Mouse (Mus musculus): Measurements from ENCODE around the gene Nmt1. TPM values are rescaled to one million over a fixed set of nuclear protein-coding genes. Genes with fewer than 3 reads are reported as not detected.
A peak's percentile ranks its signal among the peaks of the same experiment; 100 is the strongest.

Nmt1 gene
- polyA plus RNA-seq, 1 experiment = 17.6 TPM

DNA sequence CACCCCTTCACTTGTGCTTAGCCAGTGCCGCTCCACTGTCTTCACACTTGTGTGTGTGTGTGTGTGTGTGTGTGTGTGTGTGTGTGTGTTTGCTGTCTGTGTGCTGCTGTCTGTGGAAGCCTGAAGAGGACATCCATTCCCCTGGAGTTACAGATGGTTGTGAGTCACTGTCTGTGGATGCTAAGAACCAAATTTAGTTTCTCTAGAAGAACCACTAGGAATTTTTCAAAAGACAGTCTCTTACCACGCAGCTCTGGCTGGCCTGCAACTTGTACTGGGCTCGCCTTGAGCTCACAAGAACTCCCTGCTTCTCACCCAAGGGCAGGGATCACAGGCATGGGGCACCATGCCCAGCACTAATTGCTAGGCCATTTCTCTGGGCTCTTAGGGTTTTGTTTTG lies 5.0 kb downstream of the Nmt1 start:
- Histone ChIP-seq H3K4me1 (peaks cover 81% of the 10 kb centered on the region), H3K4me3 (replicated peaks) (peak overlapping the region; percentile 56), H3K36me3 (replicated peaks; ENCODE audit: low read length) (peaks cover 53% of the 10 kb centered on the region), H3K27me3 (replicated peaks) (no peaks in the 10 kb centered on the region), H3K9me3 (no peaks in the 10 kb centered on the region)
- no peak for TF ChIP-seq GATA1 (IDR thresholded peaks at IDR 0.05; ENCODE audit: borderline replicate concordance, low read length)
- no peak for TF ChIP-seq FLI1 (IDR thresholded peaks at IDR 0.05; ENCODE audit: low read length)

- no peaks in the 10 kb centered on the region for H3K27me3 ChIP-seq (replicated peaks)
- no peak for TF ChIP-seq FLI1 (IDR thresholded peaks at IDR 0.05; ENCODE audit: low read length)
- no peak for TF ChIP-seq GATA1 (IDR thresholded peaks at IDR 0.05; ENCODE audit: borderline replicate concordance, low read length)
- H3K4me1 ChIP-seq = peaks cover 87% of the 10 kb centered on the region
- no peak overlapping the region for H3K4me3 ChIP-seq (replicated peaks)
- H3K36me3 ChIP-seq (replicated peaks; ENCODE audit: low read length) = peaks cover 71% of the 10 kb centered on the region
- no peaks in the 10 kb centered on the region for H3K9me3 ChIP-seq
Observed at GRCm38 (mm10) chr11:103035007-103035406, 7.0 kb downstream of the Nmt1 start.

GRCm38 (mm10) chr11:103036881-103037465 lies 9.0 kb downstream of the Nmt1 start:
- H3K4me3 ChIP-seq (replicated peaks) = no peak overlapping the region
- TF ChIP-seq GATA1 (IDR thresholded peaks at IDR 0.05; ENCODE audit: borderline replicate concordance, low read length) (no peak), FLI1 (IDR thresholded peaks at IDR 0.05; ENCODE audit: low read length) (no peak)
- H3K4me1 ChIP-seq = peaks cover 75% of the 10 kb centered on the region
- no peaks in the 10 kb centered on the region for H3K9me3 ChIP-seq
- H3K27me3 ChIP-seq (replicated peaks) = no peaks in the 10 kb centered on the region
- H3K36me3 ChIP-seq (replicated peaks; ENCODE audit: low read length) = peaks cover 72% of the 10 kb centered on the region

DNA sequence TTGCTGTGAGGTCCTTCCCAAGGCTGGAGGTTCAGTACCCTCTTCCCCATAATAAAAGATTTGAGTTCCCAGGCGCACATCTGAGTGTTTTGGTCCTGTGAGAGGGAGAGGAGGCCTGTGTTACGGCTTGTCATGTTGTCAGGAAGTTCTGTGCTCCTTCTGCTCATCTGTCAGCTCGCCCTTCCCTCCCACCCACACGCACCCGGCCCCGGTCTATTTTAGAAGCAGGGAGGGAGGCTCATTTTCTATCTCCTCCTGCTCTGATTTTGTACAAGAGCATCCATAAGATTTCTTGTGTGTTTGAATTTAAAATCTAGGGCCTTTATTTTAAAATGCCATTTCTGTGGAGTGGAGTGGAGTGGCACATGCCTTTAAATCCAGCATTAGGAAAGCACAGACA lies 10.0 kb downstream of the Nmt1 start:
- H3K36me3 ChIP-seq (replicated peaks; ENCODE audit: low read length) = peaks cover 77% of the 10 kb centered on the region
- no peak for TF ChIP-seq FLI1 (IDR thresholded peaks at IDR 0.05; ENCODE audit: low read length)
- TF ChIP-seq GATA1 (IDR thresholded peaks at IDR 0.05; ENCODE audit: borderline replicate concordance, low read length) = no peak
- no peaks in the 10 kb centered on the region for H3K27me3 ChIP-seq (replicated peaks)
- peaks cover 64% of the 10 kb centered on the region for H3K4me1 ChIP-seq
- no peak overlapping the region for H3K4me3 ChIP-seq (replicated peaks)
- H3K9me3 ChIP-seq = no peaks in the 10 kb centered on the region

GRCm38 (mm10) chr11:103042828-103043227 lies 14.8 kb downstream of the Nmt1 start:
- Histone ChIP-seq H3K9me3 (no peaks in the 10 kb centered on the region), H3K27me3 (replicated peaks) (no peaks in the 10 kb centered on the region), H3K36me3 (replicated peaks; ENCODE audit: low read length) (peaks cover 86% of the 10 kb centered on the region), H3K4me1 (peaks cover 26% of the 10 kb centered on the region), H3K4me3 (replicated peaks) (no peak overlapping the region)
- TF ChIP-seq GATA1 (IDR thresholded peaks at IDR 0.05; ENCODE audit: borderline replicate concordance, low read length) = no peak
- no peak for TF ChIP-seq FLI1 (IDR thresholded peaks at IDR 0.05; ENCODE audit: low read length)

DNA sequence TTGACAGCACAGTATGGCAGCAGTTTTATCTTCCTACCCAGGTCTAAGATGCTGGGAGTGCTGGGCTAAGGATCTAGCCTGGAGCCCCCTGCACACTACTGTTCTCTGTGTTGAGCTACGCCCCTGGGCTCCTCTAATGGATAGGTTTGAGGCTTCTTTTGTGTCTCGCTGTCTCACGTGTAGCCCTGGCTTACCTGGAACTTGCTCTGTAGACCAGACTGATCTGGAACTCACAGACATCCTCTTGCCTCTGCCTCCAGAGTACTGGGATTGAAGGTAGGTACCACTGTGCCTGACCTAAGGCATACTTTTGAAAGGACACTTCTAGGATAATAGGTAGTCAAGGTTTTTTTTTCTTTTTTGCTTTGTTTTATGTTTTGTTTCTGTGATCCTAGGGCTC lies 16.0 kb downstream of the Nmt1 start:
- peaks cover 75% of the 10 kb centered on the region for H3K36me3 ChIP-seq (replicated peaks; ENCODE audit: low read length)
- H3K27me3 ChIP-seq (replicated peaks) = no peaks in the 10 kb centered on the region
- H3K4me3 ChIP-seq (replicated peaks) = no peak overlapping the region
- TF ChIP-seq GATA1 (IDR thresholded peaks at IDR 0.05; ENCODE audit: borderline replicate concordance, low read length) (no peak), FLI1 (IDR thresholded peaks at IDR 0.05; ENCODE audit: low read length) (no peak)
- H3K4me1 ChIP-seq = peaks cover 16% of the 10 kb centered on the region
- no peaks in the 10 kb centered on the region for H3K9me3 ChIP-seq

GRCm38 (mm10) chr11:103046286-103046685 lies 18.3 kb downstream of the Nmt1 start:
- no peaks in the 10 kb centered on the region for H3K27me3 ChIP-seq (replicated peaks)
- peaks cover 4% of the 10 kb centered on the region; the same call in 1 of the 2 replicates for H3K4me1 ChIP-seq
- H3K36me3 ChIP-seq (replicated peaks; ENCODE audit: low read length) = peaks cover 78% of the 10 kb centered on the region
- no peaks in the 10 kb centered on the region for H3K9me3 ChIP-seq
- TF ChIP-seq GATA1 (IDR thresholded peaks at IDR 0.05; ENCODE audit: borderline replicate concordance, low read length) (no peak), FLI1 (IDR thresholded peaks at IDR 0.05; ENCODE audit: low read length) (no peak)
- no peak overlapping the region for H3K4me3 ChIP-seq (replicated peaks)

DNA sequence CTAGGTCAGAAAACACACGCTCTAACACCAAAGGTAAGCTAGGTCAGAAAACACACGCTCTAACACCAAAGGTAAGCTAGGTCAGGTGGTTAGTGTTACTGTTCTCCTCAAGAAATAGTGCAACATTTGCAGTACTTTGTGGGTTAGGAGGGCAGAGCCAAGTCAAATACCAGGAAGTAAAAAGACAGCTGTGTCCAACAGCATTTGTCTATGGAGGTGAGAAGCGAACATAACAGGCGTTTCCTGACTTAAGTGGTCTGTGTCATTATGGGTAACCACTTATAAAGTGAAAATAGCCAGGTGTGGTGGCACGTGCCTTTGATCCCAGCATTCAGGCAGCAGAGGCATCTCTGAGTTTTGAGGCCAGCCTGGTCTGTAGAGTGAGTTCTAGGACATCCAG lies 21.6 kb downstream of the Nmt1 start:
- H3K4me3 ChIP-seq (replicated peaks) = no peak overlapping the region
- peaks cover 25% of the 10 kb centered on the region for H3K4me1 ChIP-seq
- H3K36me3 ChIP-seq (replicated peaks; ENCODE audit: low read length) = peaks cover 78% of the 10 kb centered on the region
- H3K27me3 ChIP-seq (replicated peaks) = no peaks in the 10 kb centered on the region
- TF ChIP-seq GATA1 (IDR thresholded peaks at IDR 0.05; ENCODE audit: borderline replicate concordance, low read length) (no peak), FLI1 (IDR thresholded peaks at IDR 0.05; ENCODE audit: low read length) (no peak)
- H3K9me3 ChIP-seq = no peaks in the 10 kb centered on the region

DNA sequence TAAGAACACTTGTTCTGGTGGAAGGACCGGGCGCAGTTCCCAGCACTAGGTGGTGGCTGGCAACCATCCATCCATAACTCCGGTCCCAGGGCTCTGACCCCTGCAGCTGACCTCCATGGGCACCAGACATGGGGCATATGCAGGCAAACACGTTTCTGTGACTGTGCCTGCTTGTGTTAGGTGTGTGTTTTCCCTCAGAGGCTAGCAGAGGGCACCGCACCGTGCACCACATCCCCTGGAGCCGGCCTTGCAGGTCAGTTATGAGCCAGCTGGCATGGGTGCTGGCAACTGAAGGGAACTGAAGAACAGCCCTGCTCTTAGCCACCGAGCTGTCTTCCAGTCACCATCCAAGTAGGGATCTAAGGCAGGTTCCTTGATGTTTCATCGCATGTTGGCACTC lies 22.2 kb downstream of the Nmt1 start:
- Histone ChIP-seq H3K36me3 (replicated peaks; ENCODE audit: low read length) (peaks cover 78% of the 10 kb centered on the region), H3K9me3 (no peaks in the 10 kb centered on the region), H3K4me1 (peaks cover 25% of the 10 kb centered on the region), H3K4me3 (replicated peaks) (no peak overlapping the region), H3K27me3 (replicated peaks) (no peaks in the 10 kb centered on the region)
- TF ChIP-seq FLI1 (IDR thresholded peaks at IDR 0.05; ENCODE audit: low read length) = no peak
- TF ChIP-seq GATA1 (IDR thresholded peaks at IDR 0.05; ENCODE audit: borderline replicate concordance, low read length) = no peak

DNA sequence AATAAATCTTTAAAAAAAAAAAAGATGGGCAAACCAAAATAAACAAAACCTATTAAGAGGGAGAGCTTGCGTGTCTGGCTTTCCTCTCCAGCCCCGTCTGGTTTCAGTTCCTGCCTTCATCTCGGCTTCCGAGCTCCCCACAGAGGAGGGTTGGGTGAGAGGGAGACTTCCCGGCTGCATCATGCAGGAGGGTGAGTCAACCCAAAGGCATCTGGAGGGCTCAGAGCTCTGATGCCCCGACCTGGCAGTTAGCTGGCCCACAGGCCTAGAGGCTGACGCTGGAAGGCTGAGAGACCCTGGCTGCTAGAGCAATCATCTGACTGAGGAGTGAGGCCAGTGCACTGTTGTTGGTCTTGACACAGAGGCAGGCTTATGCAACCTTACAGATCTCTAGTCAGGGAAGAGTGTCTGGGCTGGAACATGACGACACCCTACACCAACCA lies 23.3 kb downstream of the Nmt1 start:
- Histone ChIP-seq H3K4me1 (peaks cover 26% of the 10 kb centered on the region), H3K27me3 (replicated peaks) (no peaks in the 10 kb centered on the region), H3K36me3 (replicated peaks; ENCODE audit: low read length) (peaks cover 78% of the 10 kb centered on the region), H3K9me3 (no peaks in the 10 kb centered on the region), H3K4me3 (replicated peaks) (no peak overlapping the region)
- TF ChIP-seq FLI1 (IDR thresholded peaks at IDR 0.05; ENCODE audit: low read length) (no peak), GATA1 (IDR thresholded peaks at IDR 0.05; ENCODE audit: borderline replicate concordance, low read length) (no peak)
